Mouse (Mus musculus): ENCODE data around the gene Gtdc1. TPM values are rescaled to one million over a fixed set of nuclear protein-coding genes. Genes with fewer than 3 reads are reported as not detected.
A peak's percentile ranks its signal among the peaks of the same experiment; 100 is the strongest.

Gene Gtdc1
- total and polyA plus RNA-seq, 2 experiments from 2014 or later: 11.9 to 13.9 TPM

GRCm38 (mm10) chr2:44780961-44781360 is 146.5 kb downstream of the Gtdc1 start:
- no peaks in the 10 kb centered on the region for H3K27me3 ChIP-seq (ENCODE audit: control insufficient read depth, insufficient read depth, low read length)
- no peak overlapping the region for H3K9ac ChIP-seq (replicated peaks; ENCODE audit: low read depth, low read length)
- no peaks in the 10 kb centered on the region; the same call in 1 of the 2 replicates for H3K9me3 ChIP-seq (replicated peaks; ENCODE audit: control insufficient read depth, low read length)
- H3K36me3 ChIP-seq (replicated peaks; ENCODE audit: control insufficient read depth, insufficient read depth, low read length): no peaks in the 10 kb centered on the region
- no peak overlapping the region for H3K4me3 ChIP-seq (ENCODE audit: low read depth, low read length)
- TF ChIP-seq EP300 (IDR thresholded peaks at IDR 0.05; ENCODE audit: low read depth): no peak
- no peak for TF ChIP-seq CTCF (IDR thresholded peaks at IDR 0.05; ENCODE audit: low read depth)
- ATAC-seq (ENCODE audit: insufficient read depth, low read depth) (no peak), DNase-seq (ENCODE audit: low spot score) (no peak)
- no peak overlapping the region for H3K4me2 ChIP-seq (ENCODE audit: low read depth, low read length)
- no peaks in the 10 kb centered on the region for H3K4me1 ChIP-seq (ENCODE audit: control insufficient read depth, insufficient read depth)
- H3K27ac ChIP-seq (ENCODE audit: low read depth): no peak overlapping the region
- WGBS: 64% methylated on average over 2 of the region's 2 CpGs

- Histone ChIP-seq H3K4me3 (ENCODE audit: low read depth, low read length) (no peak overlapping the region), H3K4me1 (ENCODE audit: control insufficient read depth, insufficient read depth) (no peaks in the 10 kb centered on the region), H3K9ac (replicated peaks; ENCODE audit: low read depth, low read length) (no peak overlapping the region), H3K36me3 (replicated peaks; ENCODE audit: control insufficient read depth, insufficient read depth, low read length) (no peaks in the 10 kb centered on the region), H3K27me3 (ENCODE audit: control insufficient read depth, insufficient read depth, low read length) (no peaks in the 10 kb centered on the region), H3K9me3 (replicated peaks; ENCODE audit: control insufficient read depth, low read length) (no peaks in the 10 kb centered on the region), H3K27ac (ENCODE audit: low read depth) (no peak overlapping the region), H3K4me2 (ENCODE audit: low read depth, low read length) (no peak overlapping the region)
- ATAC-seq (ENCODE audit: insufficient read depth, low read depth) (no peak), DNase-seq (ENCODE audit: low spot score) (no peak)
- TF ChIP-seq CTCF (IDR thresholded peaks at IDR 0.05; ENCODE audit: low read depth) (no peak), EP300 (IDR thresholded peaks at IDR 0.05; ENCODE audit: low read depth) (no peak)
- 64% methylated on average over 1 of the region's 1 CpGs for WGBS
These were observed 163.6 kb downstream of the Gtdc1 start for GRCm38 (mm10) chr2:44763898-44764297.

GRCm38 (mm10) chr2:44736618-44737017 is 190.8 kb downstream of the Gtdc1 start:
- no peak overlapping the region for H3K4me2 ChIP-seq (ENCODE audit: low read depth, low read length)
- no peak overlapping the region for H3K9ac ChIP-seq (replicated peaks; ENCODE audit: low read depth, low read length)
- 92% methylated on average over 1 of the region's 1 CpGs for WGBS
- DNase-seq (ENCODE audit: low spot score) (no peak), ATAC-seq (ENCODE audit: insufficient read depth, low read depth) (no peak)
- no peak overlapping the region for H3K27ac ChIP-seq (ENCODE audit: low read depth)
- H3K9me3 ChIP-seq (replicated peaks; ENCODE audit: control insufficient read depth, low read length): no peaks in the 10 kb centered on the region
- H3K4me3 ChIP-seq (ENCODE audit: low read depth, low read length): no peak overlapping the region
- no peaks in the 10 kb centered on the region for H3K36me3 ChIP-seq (replicated peaks; ENCODE audit: control insufficient read depth, insufficient read depth, low read length)
- no peaks in the 10 kb centered on the region for H3K4me1 ChIP-seq (ENCODE audit: control insufficient read depth, insufficient read depth)
- TF ChIP-seq CTCF (IDR thresholded peaks at IDR 0.05; ENCODE audit: low read depth) (no peak), EP300 (IDR thresholded peaks at IDR 0.05; ENCODE audit: low read depth) (no peak)
- no peaks in the 10 kb centered on the region for H3K27me3 ChIP-seq (ENCODE audit: control insufficient read depth, insufficient read depth, low read length)

- Histone ChIP-seq H3K9me3 (replicated peaks; ENCODE audit: control insufficient read depth, low read length) (no peaks in the 10 kb centered on the region), H3K4me3 (ENCODE audit: low read depth, low read length) (no peak overlapping the region), H3K27ac (ENCODE audit: low read depth) (no peak overlapping the region), H3K36me3 (replicated peaks; ENCODE audit: control insufficient read depth, insufficient read depth, low read length) (no peaks in the 10 kb centered on the region), H3K27me3 (ENCODE audit: control insufficient read depth, insufficient read depth, low read length) (no peaks in the 10 kb centered on the region), H3K4me1 (ENCODE audit: control insufficient read depth, insufficient read depth) (no peaks in the 10 kb centered on the region), H3K9ac (replicated peaks; ENCODE audit: low read depth, low read length) (no peak overlapping the region), H3K4me2 (ENCODE audit: low read depth, low read length) (no peak overlapping the region)
- ATAC-seq (ENCODE audit: insufficient read depth, low read depth): no peak
- DNase-seq (ENCODE audit: low spot score): no peak
- TF ChIP-seq EP300 (IDR thresholded peaks at IDR 0.05; ENCODE audit: low read depth): no peak
- TF ChIP-seq CTCF (IDR thresholded peaks at IDR 0.05; ENCODE audit: low read depth): no peak
These were observed 206.0 kb downstream of the Gtdc1 start for GRCm38 (mm10) chr2:44721461-44721860.

GRCm38 (mm10) chr2:44705883-44706615 is 221.4 kb downstream of the Gtdc1 start:
- Histone ChIP-seq H3K27ac (ENCODE audit: low read depth) (0 out of 2 replicates have a peak overlapping the region, but pooled peaks have one; percentile 51), H3K4me1 (ENCODE audit: control insufficient read depth, insufficient read depth) (no peaks in the 10 kb centered on the region), H3K4me2 (ENCODE audit: low read depth, low read length) (no peak overlapping the region), H3K4me3 (ENCODE audit: low read depth, low read length) (no peak overlapping the region), H3K9me3 (replicated peaks; ENCODE audit: control insufficient read depth, low read length) (no peaks in the 10 kb centered on the region), H3K36me3 (replicated peaks; ENCODE audit: control insufficient read depth, insufficient read depth, low read length) (no peaks in the 10 kb centered on the region), H3K9ac (replicated peaks; ENCODE audit: low read depth, low read length) (no peak overlapping the region), H3K27me3 (ENCODE audit: control insufficient read depth, insufficient read depth, low read length) (no peaks in the 10 kb centered on the region)
- 74% methylated on average over 4 of the region's 4 CpGs for WGBS
- ATAC-seq (ENCODE audit: insufficient read depth, low read depth) (no peak), DNase-seq (ENCODE audit: low spot score) (peak; percentile 19)
- TF ChIP-seq CTCF (IDR thresholded peaks at IDR 0.05; ENCODE audit: low read depth) (no peak), EP300 (IDR thresholded peaks at IDR 0.05; ENCODE audit: low read depth) (no peak)

- H3K27ac ChIP-seq (ENCODE audit: low read depth): no peak overlapping the region
- no peaks in the 10 kb centered on the region for H3K27me3 ChIP-seq (ENCODE audit: control insufficient read depth, insufficient read depth, low read length)
- TF ChIP-seq EP300 (IDR thresholded peaks at IDR 0.05; ENCODE audit: low read depth) (no peak), CTCF (IDR thresholded peaks at IDR 0.05; ENCODE audit: low read depth) (no peak)
- H3K9ac ChIP-seq (replicated peaks; ENCODE audit: low read depth, low read length): no peak overlapping the region
- H3K4me2 ChIP-seq (ENCODE audit: low read depth, low read length): no peak overlapping the region
- no peaks in the 10 kb centered on the region for H3K9me3 ChIP-seq (replicated peaks; ENCODE audit: control insufficient read depth, low read length)
- H3K36me3 ChIP-seq (replicated peaks; ENCODE audit: control insufficient read depth, insufficient read depth, low read length): no peaks in the 10 kb centered on the region
- no peak for DNase-seq (ENCODE audit: low spot score)
- no peak for ATAC-seq (ENCODE audit: insufficient read depth, low read depth)
- no peaks in the 10 kb centered on the region for H3K4me1 ChIP-seq (ENCODE audit: control insufficient read depth, insufficient read depth)
- no peak overlapping the region for H3K4me3 ChIP-seq (ENCODE audit: low read depth, low read length)
- WGBS: 66% methylated on average over 4 of the region's 4 CpGs
These were observed 227.2 kb downstream of the Gtdc1 start for GRCm38 (mm10) chr2:44700276-44700675.

Measured in heart, postnatal 0 days (tissue).